Mouse (Mus musculus): ENCODE measurements around the gene Rfc2. TPM values are rescaled to one million over a fixed set of nuclear protein-coding genes. Genes with fewer than 3 reads are reported as not detected.

Rfc2 gene
- 81.5 and 83.7 TPM in 2 replicates for polyA plus RNA-seq (2015; fragmentation: Nextera tagmentation; extraction: Ambion mirVana)

DNA sequence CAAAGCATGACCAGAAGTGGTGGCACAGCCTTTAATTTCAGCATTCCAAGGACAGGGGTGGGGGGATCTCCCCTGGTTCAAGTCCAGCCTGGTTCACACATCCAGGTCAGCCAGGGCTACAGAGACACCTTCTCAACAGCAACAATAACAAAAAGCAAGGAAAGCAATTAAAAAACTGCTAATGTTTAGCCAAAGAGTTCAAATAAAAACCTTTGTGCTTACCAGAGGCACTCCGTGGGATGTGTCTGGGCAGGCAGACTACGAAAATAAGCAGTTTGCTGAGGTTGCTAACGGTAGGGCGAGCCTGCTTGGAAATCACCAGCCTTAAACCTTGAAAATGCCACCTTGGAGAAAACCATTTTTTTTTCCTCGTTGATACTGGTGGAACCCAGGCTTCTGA, at the start of gene Rfc2:
TSS of gene Rfc2 (plus strand) at position 221 of the 400 bp plus-strand sequence.
- H3K27ac ChIP-seq (replicated peaks), result no peak within 1 kb of the TSS
- no peak for ATAC-seq (ENCODE audit: low FRiP score, low TSS enrichment)
- no peaks in the 10 kb centered on the region for H3K9me3 ChIP-seq (ENCODE audit: control insufficient read depth, low read length)
- no peak for DNase-seq (ENCODE audit: low spot score)
- H3K9ac ChIP-seq (ENCODE audit: low read length), result no peak within 1 kb of the TSS
- WGBS, result 66% methylated on average over 5 of the region's 5 CpGs
- no peak within 1 kb of the TSS for H3K4me3 ChIP-seq (ENCODE audit: low read depth, low read length)
- H3K27me3 ChIP-seq (ENCODE audit: control insufficient read depth, insufficient read depth, low read length), result no peaks in the 10 kb centered on the region
- no peak within 1 kb of the TSS for H3K4me2 ChIP-seq (replicated peaks; ENCODE audit: low read depth)
- TF ChIP-seq CTCF (IDR thresholded peaks at IDR 0.05; ENCODE audit: low read depth) (no peak), EP300 (optimal IDR thresholded peaks at IDR 0.05) (no peak)
- H3K36me3 ChIP-seq (ENCODE audit: control insufficient read depth, insufficient read depth, low read length), result no peaks in the 10 kb centered on the region
- H3K4me1 ChIP-seq (replicated peaks; ENCODE audit: control insufficient read depth, insufficient read depth), result no peaks in the 10 kb centered on the region; the same call in 1 of the 2 replicates

DNA sequence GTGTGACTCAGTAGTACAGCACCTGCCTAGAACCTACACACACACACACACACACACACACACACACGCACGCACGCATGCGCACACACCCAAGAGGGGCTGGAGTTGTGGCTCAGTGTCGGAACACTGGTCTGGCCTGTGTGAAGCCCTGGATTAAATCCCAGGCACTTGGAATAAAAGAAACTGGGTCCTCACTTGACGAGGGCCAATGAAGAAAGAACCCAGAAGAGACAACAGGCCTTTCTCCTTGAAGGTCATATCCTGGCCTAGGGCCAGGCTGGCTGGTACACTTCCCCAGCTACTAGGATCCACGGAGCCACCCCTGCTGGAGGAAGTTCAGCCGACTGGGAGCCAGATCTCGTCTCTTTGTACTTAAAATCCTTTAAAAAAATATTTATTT, 49.6 kb upstream of the Rfc2 start:
- Histone ChIP-seq H3K4me3 (ENCODE audit: low read depth, low read length) (no peak overlapping the region), H3K27me3 (ENCODE audit: control insufficient read depth, insufficient read depth, low read length) (no peaks in the 10 kb centered on the region), H3K36me3 (ENCODE audit: control insufficient read depth, insufficient read depth, low read length) (peaks cover 5% of the 10 kb centered on the region; the same call in 1 of the 2 replicates), H3K4me2 (replicated peaks; ENCODE audit: low read depth) (no peak overlapping the region), H3K4me1 (replicated peaks; ENCODE audit: control insufficient read depth, insufficient read depth) (no peaks in the 10 kb centered on the region), H3K9ac (ENCODE audit: low read length) (no peak overlapping the region), H3K9me3 (ENCODE audit: control insufficient read depth, low read length) (no peaks in the 10 kb centered on the region), H3K27ac (replicated peaks) (no peak overlapping the region)
- TF ChIP-seq EP300 (optimal IDR thresholded peaks at IDR 0.05) (no peak), CTCF (IDR thresholded peaks at IDR 0.05; ENCODE audit: low read depth) (no peak)
- no peak for ATAC-seq (ENCODE audit: low FRiP score, low TSS enrichment)
- DNase-seq (ENCODE audit: low spot score), result no peak
- WGBS, result 72% methylated on average over 9 of the region's 9 CpGs

DNA sequence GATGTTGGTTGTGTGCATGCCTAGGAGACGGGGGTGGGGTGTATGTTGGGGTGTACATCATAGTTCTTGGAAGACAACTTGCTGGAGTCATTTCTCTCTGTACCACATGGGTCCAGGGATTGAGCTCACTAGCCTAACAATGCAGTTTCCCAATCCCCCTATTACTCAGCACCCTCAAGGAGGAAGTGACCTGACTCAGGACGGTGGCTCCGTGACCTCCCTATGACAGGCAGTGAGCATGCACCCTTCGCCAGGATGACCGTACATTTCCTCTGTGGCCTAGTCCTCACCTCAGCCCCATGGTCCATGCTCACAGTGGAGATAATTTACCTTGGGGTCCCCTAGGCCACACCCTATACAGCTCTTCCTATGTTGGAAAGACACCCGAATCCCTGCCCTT, 48.7 kb upstream of the Rfc2 start:
- H3K9ac ChIP-seq (ENCODE audit: low read length), result no peak overlapping the region
- H3K27ac ChIP-seq (replicated peaks), result no peak overlapping the region
- H3K27me3 ChIP-seq (ENCODE audit: control insufficient read depth, insufficient read depth, low read length), result no peaks in the 10 kb centered on the region
- H3K9me3 ChIP-seq (ENCODE audit: control insufficient read depth, low read length), result no peaks in the 10 kb centered on the region
- no peak for TF ChIP-seq CTCF (IDR thresholded peaks at IDR 0.05; ENCODE audit: low read depth)
- TF ChIP-seq EP300 (optimal IDR thresholded peaks at IDR 0.05), result no peak
- no peak overlapping the region for H3K4me3 ChIP-seq (ENCODE audit: low read depth, low read length)
- no peak overlapping the region for H3K4me2 ChIP-seq (replicated peaks; ENCODE audit: low read depth)
- ATAC-seq (ENCODE audit: low FRiP score, low TSS enrichment) (no peak), DNase-seq (ENCODE audit: low spot score) (no peak)
- H3K4me1 ChIP-seq (replicated peaks; ENCODE audit: control insufficient read depth, insufficient read depth), result no peaks in the 10 kb centered on the region
- WGBS, result 94% methylated on average over 6 of the region's 6 CpGs
- H3K36me3 ChIP-seq (ENCODE audit: control insufficient read depth, insufficient read depth, low read length), result peaks cover 8% of the 10 kb centered on the region; the same call in 1 of the 2 replicates

DNA sequence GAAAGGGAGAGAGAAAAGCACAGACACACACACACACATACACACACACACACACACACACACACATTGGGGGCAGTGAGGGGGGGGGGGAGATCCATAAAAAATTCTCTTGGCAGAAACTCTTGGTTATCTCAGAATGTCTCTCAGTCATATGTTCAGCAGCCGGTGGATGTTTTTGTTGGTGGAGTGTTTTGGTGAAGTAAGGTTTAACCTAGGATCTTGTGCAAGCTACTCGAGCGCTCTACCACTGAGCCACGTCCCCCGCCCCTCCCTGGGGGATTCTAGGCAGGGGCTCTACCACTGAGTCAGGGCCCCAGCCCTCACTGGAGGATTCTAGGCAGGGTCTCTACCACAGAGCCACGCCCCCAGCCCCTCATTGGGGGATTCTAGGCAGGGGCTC, 45.1 kb upstream of the Rfc2 start:
- Histone ChIP-seq H3K27ac (replicated peaks) (no peak overlapping the region), H3K9ac (ENCODE audit: low read length) (no peak overlapping the region)
- WGBS, result 76% methylated on average over 6 of the region's 6 CpGs

DNA sequence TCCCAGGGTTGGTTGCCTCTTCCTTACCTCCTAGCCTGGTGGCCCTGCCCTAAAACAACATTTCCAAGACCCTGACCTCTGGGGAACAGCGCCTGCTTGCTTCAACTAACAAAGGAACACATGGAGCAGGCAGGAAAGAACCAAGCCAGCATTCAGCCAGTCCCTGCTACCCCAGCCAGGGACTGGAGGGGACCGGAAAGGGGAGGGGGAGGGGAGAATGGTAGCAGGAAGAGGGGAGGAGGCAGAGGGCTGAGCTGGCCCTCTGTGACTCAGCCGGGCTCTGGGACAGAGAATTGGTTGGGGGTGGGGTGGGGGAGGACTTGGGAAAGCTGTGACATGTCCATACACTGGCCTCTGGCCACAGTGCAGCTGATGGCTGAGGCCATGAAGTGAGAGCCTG, 41.3 kb upstream of the Rfc2 start:
- no peak overlapping the region for H3K9ac ChIP-seq (ENCODE audit: low read length)
- H3K27ac ChIP-seq (replicated peaks), result peak overlapping the region; percentile 30; the same call in 1 of the 2 replicates
- no peaks in the 10 kb centered on the region for H3K27me3 ChIP-seq (ENCODE audit: control insufficient read depth, insufficient read depth, low read length)
- no peak overlapping the region for H3K4me3 ChIP-seq (ENCODE audit: low read depth, low read length)
- H3K4me1 ChIP-seq (replicated peaks; ENCODE audit: control insufficient read depth, insufficient read depth), result peaks cover 8% of the 10 kb centered on the region
- H3K4me2 ChIP-seq (replicated peaks; ENCODE audit: low read depth), result no peak overlapping the region
- no peak for TF ChIP-seq EP300 (optimal IDR thresholded peaks at IDR 0.05)
- peak; percentile 28; the same call in 1 of the 2 replicates for TF ChIP-seq CTCF (IDR thresholded peaks at IDR 0.05; ENCODE audit: low read depth)
- DNase-seq (ENCODE audit: low spot score) (peak; percentile 60), ATAC-seq (ENCODE audit: low FRiP score, low TSS enrichment) (peak; percentile 75)
- peaks cover 3% of the 10 kb centered on the region; the same call in 1 of the 2 replicates for H3K36me3 ChIP-seq (ENCODE audit: control insufficient read depth, insufficient read depth, low read length)
- no peaks in the 10 kb centered on the region for H3K9me3 ChIP-seq (ENCODE audit: control insufficient read depth, low read length)
- 9% methylated on average over 3 of the region's 3 CpGs for WGBS

More for the DNA sequence above, 45.1 kb upstream of the Rfc2 start:
- no peak for TF ChIP-seq CTCF (IDR thresholded peaks at IDR 0.05; ENCODE audit: low read depth)
- no peak for TF ChIP-seq EP300 (optimal IDR thresholded peaks at IDR 0.05)
- Histone ChIP-seq H3K9me3 (ENCODE audit: control insufficient read depth, low read length) (no peaks in the 10 kb centered on the region), H3K4me3 (ENCODE audit: low read depth, low read length) (no peak overlapping the region), H3K27me3 (ENCODE audit: control insufficient read depth, insufficient read depth, low read length) (no peaks in the 10 kb centered on the region), H3K4me2 (replicated peaks; ENCODE audit: low read depth) (no peak overlapping the region), H3K4me1 (replicated peaks; ENCODE audit: control insufficient read depth, insufficient read depth) (peaks cover 7% of the 10 kb centered on the region), H3K36me3 (ENCODE audit: control insufficient read depth, insufficient read depth, low read length) (peaks cover 8% of the 10 kb centered on the region; the same call in 1 of the 2 replicates)
- no peak for DNase-seq (ENCODE audit: low spot score)
- ATAC-seq (ENCODE audit: low FRiP score, low TSS enrichment), result no peak

DNA sequence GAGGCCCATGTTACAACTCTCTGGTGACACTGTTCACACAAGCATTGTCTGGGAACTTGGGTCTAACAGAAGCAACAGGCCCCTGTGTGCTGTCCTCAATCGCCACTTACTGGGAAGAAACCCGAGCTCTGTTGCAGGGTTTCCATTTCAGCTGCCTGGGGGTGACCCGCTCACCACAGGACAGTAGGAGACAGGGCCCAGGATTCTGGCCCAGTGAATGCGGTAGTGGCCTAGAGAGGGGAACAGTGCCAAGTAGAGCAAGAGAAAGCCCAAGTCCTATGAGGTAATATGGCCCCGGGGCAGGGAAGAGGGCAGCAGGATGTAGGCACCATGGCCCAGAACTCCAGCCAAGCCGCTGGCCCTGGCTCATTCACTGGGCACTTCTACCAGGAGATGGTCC, 40.3 kb upstream of the Rfc2 start:
- ATAC-seq (ENCODE audit: low FRiP score, low TSS enrichment), result no peak
- TF ChIP-seq EP300 (optimal IDR thresholded peaks at IDR 0.05) (no peak), CTCF (IDR thresholded peaks at IDR 0.05; ENCODE audit: low read depth) (no peak)
- Histone ChIP-seq H3K36me3 (ENCODE audit: control insufficient read depth, insufficient read depth, low read length) (peaks cover 3% of the 10 kb centered on the region; the same call in 1 of the 2 replicates), H3K9ac (ENCODE audit: low read length) (no peak overlapping the region), H3K27ac (replicated peaks) (peak overlapping the region; percentile 53; the same call in 1 of the 2 replicates), H3K4me1 (replicated peaks; ENCODE audit: control insufficient read depth, insufficient read depth) (peaks cover 8% of the 10 kb centered on the region), H3K4me3 (ENCODE audit: low read depth, low read length) (no peak overlapping the region), H3K4me2 (replicated peaks; ENCODE audit: low read depth) (no peak overlapping the region), H3K9me3 (ENCODE audit: control insufficient read depth, low read length) (no peaks in the 10 kb centered on the region), H3K27me3 (ENCODE audit: control insufficient read depth, insufficient read depth, low read length) (no peaks in the 10 kb centered on the region)
- DNase-seq (ENCODE audit: low spot score), result no peak
- WGBS, result 76% methylated on average over 6 of the region's 6 CpGs

All from stomach, postnatal 0 days (tissue).